Mouse (Mus musculus) T-helper 2 cell (primary cell): Measurements from ENCODE around the gene Frg2f1.
"Not testable (repeated sequence)": the region's sequence is repeated elsewhere in the genome, so short reads cannot be mapped to it uniquely, and the experiment has no call there.

ENCODE experiments used
- in situ Hi-C: fragments of 300-600 bp; cut with MboI, MseI; formaldehyde crosslinking; loops from one replicate; pipeline ENCODE4 v1.15.1; 2025; ENCODE audit warnings: high pct_unique_total_duplicates

Gene Frg2f1

GRCm38 (mm10) chr4:119539031-119539824, at the start of gene Frg2f1:
Gene Frg2f1, minus strand, starts transcription at chr4:119539529.
- in situ Hi-C loops = no loop called here

GRCm38 (mm10) chr4:119588037-119588436, 48.7 kb upstream of the Frg2f1 start:
- in situ Hi-C loops = no loop called here

DNA sequence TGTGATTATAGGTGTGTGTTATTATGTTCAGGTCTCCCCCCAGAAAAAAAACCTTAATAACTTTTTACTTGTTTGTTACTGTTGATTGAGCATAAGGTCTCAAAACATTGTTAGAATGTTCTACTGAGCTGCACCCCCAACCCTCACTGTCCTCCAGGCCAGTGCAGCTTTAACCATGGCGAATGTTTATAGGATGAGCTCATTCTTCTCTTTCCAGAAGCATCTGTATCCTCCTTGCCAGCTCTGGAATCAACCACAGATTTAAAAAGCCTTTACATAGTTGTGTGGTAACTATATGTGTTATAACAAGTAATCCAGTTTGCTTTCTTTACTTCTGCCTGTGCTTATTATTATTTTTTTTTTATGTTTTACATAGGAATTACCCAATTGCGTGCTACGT, 36.1 kb upstream of the Frg2f1 start:
- in situ Hi-C loops = no loop called here

- in situ Hi-C loops = no loop called here
These were observed 35.2 kb upstream of the Frg2f1 start for GRCm38 (mm10) chr4:119574504-119574903.

- in situ Hi-C loops = no loop called here
These were observed 33.4 kb upstream of the Frg2f1 start for GRCm38 (mm10) chr4:119572682-119573081.

GRCm38 (mm10) chr4:119566322-119566835, 27.1 kb upstream of the Frg2f1 start:
- in situ Hi-C loops = no loop called here

DNA sequence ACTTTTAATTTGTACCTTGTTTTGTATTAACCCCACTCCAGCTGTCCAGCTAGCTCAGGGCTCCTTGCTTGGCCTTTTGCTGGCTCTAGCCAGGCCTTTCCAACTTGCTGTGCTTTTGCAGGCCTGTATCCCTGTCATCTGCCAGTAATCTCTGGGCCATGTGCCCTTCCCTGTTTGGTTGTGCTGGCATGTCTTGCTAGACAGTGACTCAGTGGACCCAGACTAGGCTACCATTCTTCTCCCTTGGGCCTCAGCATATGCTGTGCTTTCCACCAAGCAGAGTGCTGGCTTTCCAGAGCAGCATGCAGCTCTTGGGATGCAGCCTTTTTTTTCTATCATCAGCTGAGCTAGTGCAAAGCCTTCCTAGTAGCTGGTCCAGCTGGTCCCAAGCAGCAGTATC, 23.8 kb upstream of the Frg2f1 start:
- in situ Hi-C loops = no loop called here

- in situ Hi-C loops = no loop called here
These were observed 16.1 kb upstream of the Frg2f1 start for GRCm38 (mm10) chr4:119555466-119555865.

- in situ Hi-C loops = no loop called here
These were observed 11.5 kb upstream of the Frg2f1 start for GRCm38 (mm10) chr4:119550864-119551263.

GRCm38 (mm10) chr4:119540533-119540890, 1.2 kb upstream of the Frg2f1 start:
- in situ Hi-C loops = no loop called here

DNA sequence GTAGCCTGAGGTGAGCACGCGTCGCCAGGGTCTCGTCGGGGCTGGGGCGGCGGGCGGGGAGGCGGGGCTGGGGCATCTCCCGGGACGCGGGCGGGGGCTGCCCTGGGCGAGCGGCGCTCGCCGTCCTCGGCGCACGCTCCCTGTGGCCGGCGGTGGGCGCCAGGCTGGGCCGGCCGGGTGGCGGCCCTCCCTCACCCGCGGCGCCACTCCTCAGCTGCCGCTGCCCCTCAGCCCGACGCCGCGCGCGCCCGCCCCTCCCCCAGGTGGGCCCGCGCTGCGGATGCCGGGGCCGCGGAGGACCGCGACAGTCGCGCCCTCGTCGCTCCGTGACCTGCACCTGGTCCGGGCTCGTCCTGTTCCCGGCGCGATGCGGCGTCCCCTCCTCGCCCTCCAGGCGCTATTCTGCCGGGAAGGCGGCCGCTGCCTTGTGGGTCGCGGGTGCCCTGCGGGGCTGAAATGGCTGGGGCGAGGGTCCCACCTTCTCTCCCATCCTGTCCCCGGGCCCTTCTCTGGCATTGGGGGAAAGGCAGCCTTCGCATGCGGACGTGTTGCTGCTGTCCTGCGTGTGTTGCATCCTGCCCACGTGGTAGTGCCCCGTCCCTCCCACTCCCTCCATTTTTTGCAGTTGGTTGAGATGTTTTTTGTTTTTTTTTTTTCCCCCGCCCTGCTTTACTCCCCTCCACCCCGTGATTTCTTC, 655 bp upstream of the Frg2f1 start:
- in situ Hi-C loops = no loop called here

GRCm38 (mm10) chr4:119537436-119537835, 1.9 kb downstream of the Frg2f1 start:
- in situ Hi-C loops = no loop called here

DNA sequence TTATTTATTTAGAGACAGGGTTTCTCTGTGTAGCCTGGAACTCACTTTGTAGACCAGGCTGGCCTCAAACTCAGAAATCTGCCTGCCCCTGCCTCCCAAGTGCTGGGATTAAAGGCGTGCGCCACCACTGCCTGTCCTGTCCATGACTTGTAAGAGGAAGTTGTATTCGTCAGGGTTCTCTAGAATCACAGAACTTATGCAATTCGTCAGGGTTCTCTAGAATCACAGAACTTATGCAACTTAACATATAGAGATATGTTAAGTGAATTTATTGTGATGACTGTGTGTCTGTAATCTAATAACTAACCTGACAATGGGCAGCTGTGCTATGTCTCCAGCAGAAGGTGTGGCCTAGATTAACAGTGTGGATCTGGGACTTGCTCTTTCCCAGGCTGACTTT, 2.7 kb downstream of the Frg2f1 start, which contains the start of gene Foxj3:
Gene Foxj3, plus strand, starts transcription at position 390 of the 400 bp plus-strand sequence.
- in situ Hi-C loops = not testable (repeated sequence)

- in situ Hi-C loops = no loop called here
These were observed 4.2 kb downstream of the Frg2f1 start for GRCm38 (mm10) chr4:119535103-119535502.

DNA sequence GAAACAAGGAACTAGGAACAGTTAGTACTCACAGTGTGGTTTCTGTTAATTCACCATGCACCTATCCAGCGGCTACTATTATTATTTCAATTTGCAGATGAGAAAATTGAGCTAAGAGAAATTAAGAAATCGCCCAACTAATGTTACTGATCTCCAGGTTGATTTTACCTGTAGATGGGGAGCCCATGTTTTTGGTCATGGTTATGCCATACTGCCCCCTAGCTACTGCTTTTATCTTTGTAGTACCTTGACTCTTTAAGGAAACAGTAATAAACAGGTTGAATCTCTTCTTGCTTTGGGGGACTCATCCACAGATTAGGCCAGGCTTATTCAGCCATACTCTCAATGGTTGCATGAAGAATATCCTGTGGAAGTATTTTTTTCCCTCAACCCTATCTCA, 7.5 kb downstream of the Frg2f1 start:
- in situ Hi-C loops = no loop called here

DNA sequence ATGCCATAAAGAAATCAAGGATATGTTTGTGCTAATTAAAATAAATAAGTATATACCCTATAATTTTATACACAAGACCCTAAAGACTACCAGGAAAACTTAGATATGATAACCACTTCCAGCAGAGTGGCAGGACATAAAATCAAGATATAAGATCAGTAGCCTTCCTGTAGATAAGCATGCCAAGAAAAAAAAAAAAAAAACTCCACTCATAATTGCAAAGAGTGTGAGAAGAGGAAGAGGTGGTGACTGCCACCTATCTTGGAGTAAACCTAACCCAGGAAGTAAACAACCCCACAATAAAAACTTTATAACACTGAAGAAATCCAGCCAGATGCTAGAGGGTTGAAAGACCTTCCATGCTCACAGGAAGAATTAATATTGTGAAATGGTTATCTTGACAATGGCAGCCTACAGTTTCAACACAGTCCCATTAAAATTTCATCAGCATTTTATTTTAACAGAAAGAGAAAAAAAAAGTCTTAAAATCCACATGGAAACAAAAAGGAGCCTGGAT, 12.9 kb downstream of the Frg2f1 start:
- in situ Hi-C loops = no loop called here

GRCm38 (mm10) chr4:119524466-119524865, 14.9 kb downstream of the Frg2f1 start:
- in situ Hi-C loops = no loop called here

DNA sequence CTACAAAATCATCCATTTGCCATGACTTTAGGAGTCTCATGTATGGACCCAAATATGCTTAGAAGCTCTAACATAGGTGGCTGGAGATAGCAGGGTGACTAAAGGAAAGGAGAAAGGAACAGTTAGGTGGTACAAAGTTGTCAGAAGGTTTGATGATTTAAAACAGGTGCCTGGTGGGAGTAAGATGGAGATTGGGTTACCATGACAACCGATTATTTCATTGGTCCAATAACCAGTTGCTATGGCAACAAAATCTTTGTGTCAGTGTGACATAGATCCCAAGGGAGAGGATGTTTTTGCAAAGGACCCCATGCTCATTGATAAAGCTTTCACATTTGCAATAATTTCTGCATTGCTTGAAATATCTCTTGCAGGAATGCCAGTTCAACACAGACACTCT, 15.3 kb downstream of the Frg2f1 start:
- in situ Hi-C loops = no loop called here

GRCm38 (mm10) chr4:119523575-119523974, 15.8 kb downstream of the Frg2f1 start:
- in situ Hi-C loops = no loop called here

- in situ Hi-C loops = no loop called here
These were observed 26.6 kb downstream of the Frg2f1 start for GRCm38 (mm10) chr4:119512731-119513141.

- in situ Hi-C loops = no loop called here
These were observed 27.7 kb downstream of the Frg2f1 start for GRCm38 (mm10) chr4:119511591-119511990.

DNA sequence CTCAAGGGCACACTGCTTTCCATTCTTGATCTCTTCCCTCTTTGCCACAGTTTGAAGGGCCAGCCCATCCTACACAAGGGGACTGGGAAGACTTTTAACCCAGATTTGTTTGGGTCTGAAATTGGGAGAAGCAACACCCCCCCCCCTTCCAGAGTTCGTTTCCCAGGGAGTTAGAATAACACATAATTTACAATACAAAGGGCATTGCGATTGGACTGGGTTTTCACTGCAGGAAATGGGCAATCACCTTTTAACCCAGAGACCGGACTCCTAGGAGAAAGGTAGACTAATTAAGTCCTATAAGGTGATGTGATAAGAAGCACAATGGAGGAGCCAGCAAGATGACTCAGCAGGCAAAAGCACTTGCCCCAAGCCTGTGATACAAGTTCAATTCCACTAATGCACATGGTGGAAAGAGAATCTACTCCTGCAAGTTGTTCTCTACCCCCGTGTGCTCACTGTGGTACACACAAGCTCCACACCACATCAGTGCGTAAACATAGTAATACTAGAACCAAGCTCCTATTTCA, 40.9 kb downstream of the Frg2f1 start:
- in situ Hi-C loops = loop anchor here (25.0 kb wide), 1 partner anchor 1986 kb away; no protein-coding TSS in a partner anchor
